Mouse (Mus musculus) kidney, postnatal 36 days (tissue): ENCODE data around the gene Vipr1.

ENCODE experiments used
- DNase-seq, 2 experiments: peaks; one replicate each; pipeline ENCODE4 v3.0.0; 2021 to 2022; ENCODE audit warnings: mixed read lengths in 2 of 2

Vipr1 gene

DNA sequence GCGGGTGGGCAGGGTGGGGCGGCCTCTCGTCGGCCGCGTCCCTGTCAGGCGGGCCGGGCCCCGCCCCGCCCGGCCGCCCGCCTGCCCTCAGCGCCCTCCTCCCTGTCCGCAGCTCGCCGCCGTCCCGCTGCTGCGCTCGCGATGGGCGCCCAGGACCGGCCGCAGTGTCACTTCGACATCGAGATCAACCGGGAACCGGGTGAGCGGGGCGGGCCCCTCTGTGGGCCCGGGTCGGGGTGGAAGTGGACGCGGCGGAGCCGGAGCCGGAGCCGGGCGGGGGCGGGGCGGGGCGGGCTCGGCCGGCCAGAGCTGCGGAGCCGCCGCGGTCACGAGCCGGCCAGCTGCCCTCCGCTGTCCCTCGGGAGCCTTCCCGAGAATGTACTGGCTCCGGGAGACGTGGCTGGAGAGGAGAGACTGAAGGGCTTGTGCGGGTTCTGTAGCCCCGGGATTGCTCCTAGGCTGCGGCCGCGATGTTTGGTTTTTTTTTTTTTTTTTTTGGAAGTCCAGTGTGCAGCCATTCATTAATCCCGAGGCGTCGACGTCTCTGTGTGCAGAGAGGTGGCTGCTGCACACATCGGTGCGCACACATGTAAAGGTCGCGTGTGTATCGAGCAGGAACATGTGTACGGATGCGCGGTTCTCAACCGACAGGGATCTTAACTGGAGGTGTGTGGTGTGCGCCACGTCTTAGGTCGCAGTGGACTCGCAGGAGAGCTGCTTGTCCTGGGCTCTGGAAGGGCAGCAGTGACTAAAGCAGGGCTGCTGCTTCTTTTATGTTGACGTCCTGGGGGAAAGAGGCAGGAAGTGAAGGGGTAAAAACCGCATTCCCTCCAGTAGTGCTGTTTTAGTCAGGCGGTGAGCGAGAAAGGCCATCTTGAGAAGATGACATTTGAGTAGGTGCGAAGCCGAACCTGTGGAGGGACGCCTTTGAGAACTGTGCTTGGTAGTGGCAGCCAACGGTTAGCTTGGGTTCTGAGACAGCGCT, 77.1 kb downstream of the Vipr1 start:
- DNase-seq, result peak in 1 of 2 experiments; percentile 21
